Mouse (Mus musculus): ENCODE measurements around the gene Gdi2. TPM values are rescaled to one million over a fixed set of nuclear protein-coding genes. Genes with fewer than 3 reads are reported as not detected.
"Not testable (repeated sequence)": the region's sequence is repeated elsewhere in the genome, so short reads cannot be mapped to it uniquely, and the experiment has no call there.

Gdi2 gene
- 201 and 211 TPM in 2 replicates for polyA plus RNA-seq (2012; rRNA removed)

GRCm38 (mm10) chr13:3537594-3538222 lies at the start of gene Gdi2:
Gene Gdi2, plus strand, starts transcription at chr13:3538063.
- TF ChIP-seq CTCF (IDR thresholded peaks at IDR 0.05; ENCODE audit: extremely low read depth, insufficient read depth, low read length): no peak
- peak; percentile 58 for TF ChIP-seq POLR2A (IDR thresholded peaks at IDR 0.05; ENCODE audit: extremely low read depth, insufficient read depth, low read length)
- Histone ChIP-seq H3K27ac (ENCODE audit: insufficient read depth, low read length) (peak within 1 kb of the TSS; percentile 95), H3K4me3 (ENCODE audit: insufficient read depth, low read length) (peak within 1 kb of the TSS; percentile 92), H3K4me1 (ENCODE audit: control insufficient read depth, insufficient read depth, low read length) (peaks cover 3% of the 10 kb centered on the region; the same call in 1 of the 2 replicates)

GRCm38 (mm10) chr13:3495526-3495925 lies 42.3 kb upstream of the Gdi2 start:
- no peaks in the 10 kb centered on the region for H3K4me1 ChIP-seq (ENCODE audit: control insufficient read depth, insufficient read depth, low read length)

DNA sequence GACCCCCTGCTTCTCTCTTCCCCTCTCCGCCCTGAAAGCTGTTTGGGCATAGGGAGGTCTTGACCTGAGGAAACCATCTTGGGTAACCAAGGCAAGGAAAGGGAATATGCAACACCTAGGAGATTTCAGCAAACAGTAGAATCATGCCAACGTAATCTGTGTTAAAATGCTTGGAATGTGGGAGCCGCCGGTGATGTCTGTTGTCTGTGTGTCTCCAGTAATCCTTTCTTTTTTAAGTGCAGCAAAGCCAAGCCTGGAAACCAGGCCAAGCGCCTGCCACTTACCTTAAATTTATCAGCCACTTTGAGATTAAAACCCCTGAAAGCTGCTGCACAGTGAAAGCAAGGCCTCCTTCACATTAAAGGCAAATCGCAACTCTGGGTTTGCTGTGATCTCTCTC lies 36.8 kb upstream of the Gdi2 start:
- H3K27ac ChIP-seq (ENCODE audit: insufficient read depth, low read length); H3K4me1 ChIP-seq (ENCODE audit: control insufficient read depth, insufficient read depth, low read length); H3K4me3 ChIP-seq (ENCODE audit: insufficient read depth, low read length): not testable (repeated sequence)

More at GRCm38 (mm10) chr13:3495526-3495925, 42.3 kb upstream of the Gdi2 start:
- H3K27ac ChIP-seq (ENCODE audit: insufficient read depth, low read length): no peak overlapping the region
- no peak for TF ChIP-seq CTCF (IDR thresholded peaks at IDR 0.05; ENCODE audit: extremely low read depth, insufficient read depth, low read length)
- H3K4me3 ChIP-seq (ENCODE audit: insufficient read depth, low read length): no peak overlapping the region

DNA sequence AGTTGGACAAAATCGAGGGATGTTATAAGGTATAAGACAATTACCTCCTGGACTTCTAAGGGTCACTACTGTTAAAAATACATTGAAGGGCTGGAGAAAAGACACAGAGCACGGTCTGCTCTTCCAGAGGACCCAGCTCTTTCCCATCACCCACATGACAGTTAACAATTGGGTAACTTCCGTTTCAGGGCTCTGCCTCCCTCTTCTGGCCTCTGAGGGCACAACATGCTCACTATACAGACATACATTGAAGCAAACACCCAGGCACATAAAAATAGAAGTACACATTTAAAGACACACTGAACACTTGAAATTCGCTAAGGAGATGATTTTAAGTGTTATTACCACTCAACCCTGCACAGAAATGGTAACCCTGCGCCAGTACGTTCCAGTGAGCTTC lies 22.5 kb upstream of the Gdi2 start:
- not testable (repeated sequence) for H3K4me3 ChIP-seq (ENCODE audit: insufficient read depth, low read length); H3K27ac ChIP-seq (ENCODE audit: insufficient read depth, low read length); H3K4me1 ChIP-seq (ENCODE audit: control insufficient read depth, insufficient read depth, low read length)

- not testable (repeated sequence) for H3K27ac ChIP-seq (ENCODE audit: insufficient read depth, low read length); H3K4me1 ChIP-seq (ENCODE audit: control insufficient read depth, insufficient read depth, low read length); H3K4me3 ChIP-seq (ENCODE audit: insufficient read depth, low read length)
Observed at GRCm38 (mm10) chr13:3519357-3519756, 18.5 kb upstream of the Gdi2 start.

DNA sequence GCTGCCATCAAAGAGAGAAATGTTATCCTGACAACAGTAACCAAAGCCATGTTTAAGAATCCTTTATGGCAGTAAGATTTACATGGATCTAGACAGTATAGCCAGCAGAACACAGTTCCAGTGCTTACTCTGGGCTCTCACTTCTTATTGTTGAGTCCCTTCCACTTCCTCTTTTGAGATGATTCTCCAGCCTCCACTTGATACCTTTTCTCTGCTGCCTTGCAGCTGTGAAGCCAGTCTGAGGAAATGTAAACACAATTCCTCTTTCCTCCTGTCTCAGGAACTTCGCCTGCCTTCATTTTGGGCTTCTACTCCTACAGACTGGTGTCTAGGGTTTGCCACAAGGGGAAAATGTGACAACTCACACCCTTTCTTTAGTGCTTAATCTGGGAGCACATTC lies 17.9 kb upstream of the Gdi2 start:
- not testable (repeated sequence) for H3K27ac ChIP-seq (ENCODE audit: insufficient read depth, low read length); H3K4me1 ChIP-seq (ENCODE audit: control insufficient read depth, insufficient read depth, low read length); H3K4me3 ChIP-seq (ENCODE audit: insufficient read depth, low read length)

DNA sequence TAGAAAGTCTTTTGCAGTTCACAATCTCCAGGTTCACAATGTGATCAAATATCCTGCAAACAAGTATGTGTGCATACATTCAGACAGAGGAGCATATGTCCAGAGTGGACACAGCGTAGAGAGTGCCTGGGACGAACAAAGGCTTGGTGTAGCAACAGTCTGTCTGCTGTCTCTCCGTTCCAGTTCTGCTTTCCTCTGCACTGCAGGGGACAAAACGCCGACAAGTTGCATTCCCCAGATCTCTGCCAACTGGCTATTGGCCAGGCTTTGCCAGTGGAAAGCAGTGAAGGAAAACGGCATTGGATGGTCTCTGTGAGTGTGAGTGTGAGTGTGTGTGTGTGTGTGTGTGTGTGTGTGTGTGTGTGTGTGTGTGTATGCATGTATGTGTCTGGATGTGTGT lies 14.4 kb upstream of the Gdi2 start:
- TF ChIP-seq CTCF (IDR thresholded peaks at IDR 0.05; ENCODE audit: extremely low read depth, insufficient read depth, low read length) (no peak), POLR2A (IDR thresholded peaks at IDR 0.05; ENCODE audit: extremely low read depth, insufficient read depth, low read length) (no peak)
- Histone ChIP-seq H3K27ac (ENCODE audit: insufficient read depth, low read length) (peak overlapping the region; percentile 46; the same call in 1 of the 2 replicates), H3K4me3 (ENCODE audit: insufficient read depth, low read length) (no peak overlapping the region), H3K4me1 (ENCODE audit: control insufficient read depth, insufficient read depth, low read length) (peaks cover 1% of the 10 kb centered on the region; the same call in 1 of the 2 replicates)

DNA sequence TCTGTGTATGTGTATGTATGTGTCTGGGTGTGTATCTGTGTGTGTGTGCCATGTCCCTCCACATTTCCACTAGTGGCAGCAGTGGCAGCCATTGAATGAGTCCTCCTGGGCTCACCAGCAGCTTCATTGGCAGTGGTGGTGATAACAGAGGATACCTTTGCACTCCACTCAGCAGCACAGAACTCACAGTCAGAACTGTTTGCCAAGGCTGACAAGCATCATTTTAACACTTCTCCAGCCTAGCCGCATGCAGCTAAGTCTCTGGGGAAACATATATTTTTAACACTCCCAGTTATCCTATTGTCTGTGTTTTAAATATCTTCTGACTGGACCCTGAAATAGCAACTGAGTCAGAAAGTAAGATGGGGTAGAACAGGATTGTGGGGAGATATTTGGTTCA lies 13.9 kb upstream of the Gdi2 start:
- no peak overlapping the region for H3K4me3 ChIP-seq (ENCODE audit: insufficient read depth, low read length)
- H3K4me1 ChIP-seq (ENCODE audit: control insufficient read depth, insufficient read depth, low read length): peaks cover 1% of the 10 kb centered on the region; the same call in 1 of the 2 replicates
- 0 out of 2 replicates have a peak overlapping the region, but pooled peaks have one; percentile 41 for H3K27ac ChIP-seq (ENCODE audit: insufficient read depth, low read length)
- TF ChIP-seq POLR2A (IDR thresholded peaks at IDR 0.05; ENCODE audit: extremely low read depth, insufficient read depth, low read length): no peak
- no peak for TF ChIP-seq CTCF (IDR thresholded peaks at IDR 0.05; ENCODE audit: extremely low read depth, insufficient read depth, low read length)

DNA sequence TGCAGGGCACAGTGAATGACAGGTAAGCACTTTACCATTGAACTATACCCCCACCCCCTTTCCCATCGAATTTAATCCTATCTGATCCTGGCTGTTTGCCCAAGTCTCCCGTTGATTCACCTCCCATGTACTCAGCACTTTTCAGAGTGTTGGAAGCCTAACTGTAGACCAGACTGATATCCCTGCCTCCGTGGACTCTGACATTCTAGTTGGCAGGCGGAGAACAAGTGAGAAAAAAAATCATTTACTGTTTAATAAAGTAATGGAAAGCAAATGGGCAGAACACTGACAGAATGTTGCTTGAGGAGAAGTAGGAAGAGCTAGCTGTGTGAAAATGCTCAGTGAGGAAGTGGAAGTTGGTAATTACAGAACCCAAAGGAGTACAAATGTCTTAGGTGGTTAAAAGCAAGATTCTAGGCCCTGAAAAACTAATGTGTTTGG lies 12.2 kb upstream of the Gdi2 start:
- Histone ChIP-seq H3K4me1 (ENCODE audit: control insufficient read depth, insufficient read depth, low read length) (peaks cover 1% of the 10 kb centered on the region; the same call in 1 of the 2 replicates), H3K4me3 (ENCODE audit: insufficient read depth, low read length) (no peak overlapping the region), H3K27ac (ENCODE audit: insufficient read depth, low read length) (peak overlapping the region; percentile 35; the same call in 1 of the 2 replicates)
- no peak for TF ChIP-seq CTCF (IDR thresholded peaks at IDR 0.05; ENCODE audit: extremely low read depth, insufficient read depth, low read length)
- TF ChIP-seq POLR2A (IDR thresholded peaks at IDR 0.05; ENCODE audit: extremely low read depth, insufficient read depth, low read length): no peak

DNA sequence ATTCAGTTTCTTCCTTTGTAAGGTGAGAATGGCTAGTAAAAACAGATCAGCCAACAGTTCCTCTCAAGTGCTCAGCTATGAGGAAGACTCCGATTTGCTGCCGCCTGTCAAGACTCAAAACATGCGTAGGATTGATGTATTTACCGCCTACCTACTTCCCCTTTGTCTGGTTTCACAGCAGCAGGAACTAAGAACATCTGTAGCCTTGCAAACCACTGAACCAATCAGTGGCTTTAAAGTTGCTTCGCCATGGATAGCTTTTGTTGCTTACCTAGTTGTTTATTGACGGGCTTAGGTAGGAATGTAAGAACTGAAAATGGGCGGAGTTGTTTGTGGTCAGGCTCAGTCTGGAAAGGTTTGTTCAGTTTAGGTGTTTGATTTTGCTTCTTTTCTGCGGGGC lies 11.5 kb upstream of the Gdi2 start:
- H3K4me1 ChIP-seq (ENCODE audit: control insufficient read depth, insufficient read depth, low read length): peaks cover 1% of the 10 kb centered on the region; the same call in 1 of the 2 replicates
- no peak for TF ChIP-seq POLR2A (IDR thresholded peaks at IDR 0.05; ENCODE audit: extremely low read depth, insufficient read depth, low read length)
- TF ChIP-seq CTCF (IDR thresholded peaks at IDR 0.05; ENCODE audit: extremely low read depth, insufficient read depth, low read length): no peak
- no peak overlapping the region for H3K4me3 ChIP-seq (ENCODE audit: insufficient read depth, low read length)
- H3K27ac ChIP-seq (ENCODE audit: insufficient read depth, low read length): peak overlapping the region; percentile 46; the same call in 1 of the 2 replicates

DNA sequence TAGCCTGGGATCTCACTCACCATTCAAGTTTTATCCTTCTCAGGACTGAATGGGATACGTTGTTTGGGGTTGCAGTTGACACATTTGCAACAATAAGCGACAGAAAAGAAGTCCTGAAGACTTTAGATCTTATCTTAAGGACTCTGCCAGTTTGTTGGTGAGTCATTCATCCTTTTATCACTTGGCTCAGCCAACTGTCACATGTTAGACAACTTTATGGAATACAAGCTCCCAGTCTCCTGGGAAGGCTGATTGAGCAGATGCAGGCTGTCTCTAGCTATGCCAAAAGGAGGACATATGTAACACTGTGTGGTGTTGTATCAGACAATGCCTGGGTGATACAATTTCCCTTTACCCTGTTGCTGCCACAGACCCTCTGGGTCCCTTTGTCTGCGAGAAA lies 7.4 kb upstream of the Gdi2 start:
- Histone ChIP-seq H3K4me3 (ENCODE audit: insufficient read depth, low read length) (no peak overlapping the region), H3K27ac (ENCODE audit: insufficient read depth, low read length) (no peak overlapping the region), H3K4me1 (ENCODE audit: control insufficient read depth, insufficient read depth, low read length) (no peaks in the 10 kb centered on the region)
- TF ChIP-seq POLR2A (IDR thresholded peaks at IDR 0.05; ENCODE audit: extremely low read depth, insufficient read depth, low read length) (no peak), CTCF (IDR thresholded peaks at IDR 0.05; ENCODE audit: extremely low read depth, insufficient read depth, low read length) (no peak)

DNA sequence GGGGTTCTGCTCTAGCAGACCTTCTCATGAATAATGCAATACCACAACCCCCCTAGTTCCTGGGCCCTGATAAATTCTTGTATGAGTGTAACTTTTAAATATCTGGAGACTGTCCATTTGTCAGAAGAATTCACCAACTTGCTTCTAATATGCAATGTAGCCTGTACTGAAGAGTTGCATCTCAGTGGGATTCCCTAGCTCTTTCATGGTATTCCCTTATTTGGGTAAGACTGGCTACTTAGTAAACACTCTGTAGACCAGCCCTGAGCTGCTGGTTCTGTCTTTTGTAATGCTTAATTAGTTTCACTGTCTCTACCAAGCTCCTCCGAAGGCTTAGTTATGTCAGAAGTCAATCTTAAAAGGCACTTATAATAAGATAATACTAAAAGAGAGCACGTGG lies 6.7 kb upstream of the Gdi2 start:
- not testable (repeated sequence) for H3K4me3 ChIP-seq (ENCODE audit: insufficient read depth, low read length); H3K4me1 ChIP-seq (ENCODE audit: control insufficient read depth, insufficient read depth, low read length); H3K27ac ChIP-seq (ENCODE audit: insufficient read depth, low read length)
